9 mouse cellular contexts compared by ENCODE assay signal in the genomic region with DNA sequence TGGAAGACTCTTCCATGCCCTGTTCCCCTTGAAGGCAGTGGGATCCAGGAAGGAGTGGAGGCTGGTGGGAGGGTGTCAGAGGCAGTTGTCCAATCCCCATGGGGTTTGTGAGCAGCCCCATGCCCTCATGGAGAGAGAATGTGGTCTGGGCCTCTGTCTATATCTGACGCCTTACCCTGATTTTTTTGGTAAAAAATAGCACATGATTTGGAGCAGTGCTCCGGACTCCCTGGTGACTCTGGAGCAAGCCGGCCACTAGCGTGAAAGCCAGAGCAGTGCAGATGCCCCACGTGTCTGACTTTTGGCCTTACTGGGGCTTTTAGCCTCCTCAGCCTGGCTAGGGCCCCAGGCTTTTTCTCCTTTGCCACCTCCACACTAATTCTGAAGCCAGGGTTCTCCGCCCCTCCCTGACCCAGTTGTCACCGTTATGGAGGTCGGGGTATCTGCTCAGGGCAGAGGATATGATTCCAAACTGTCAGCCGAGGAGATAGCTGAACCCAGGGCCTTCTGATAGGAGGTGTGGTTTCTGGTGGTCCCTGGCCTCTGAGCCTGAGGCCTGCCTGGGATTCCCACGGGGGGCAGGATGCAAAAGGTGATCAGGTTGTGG. TPM values are rescaled to one million over a fixed set of nuclear protein-coding genes. Genes with fewer than 3 reads are reported as not detected.
DNase-seq lines count a peak whose midpoint lies in the region; ATAC-seq and TF ChIP-seq lines count a peak whose summit lies in the region.
"Had no signal": no experiment of that assay in that cellular context is flagged by ENCODE, and none has a peak within 500 bp of the region (broad histone marks: within the 10 kb centered on the region; RNA-seq: fewer than 3 reads in every experiment).

No protein-coding gene starts in this region.

- 29% methylated on average over 10 of the region's 10 CpGs for WGBS in kidney, postnatal 0 days
- WGBS in lung, embryonic 16.5 days = 36% methylated on average over 10 of the region's 10 CpGs

- peak overlapping the region; percentile 15 for H3K9ac ChIP-seq in kidney, postnatal 0 days (ENCODE audit: low read depth, low read length)
- H3K9ac ChIP-seq in lung, embryonic 16.5 days (ENCODE audit: low read length) = peak overlapping the region; percentile 93

- H3K9me3 ChIP-seq in kidney, postnatal 0 days (replicated peaks; ENCODE audit: low read length) = no peaks in the 10 kb centered on the region
- no peaks in the 10 kb centered on the region for H3K9me3 ChIP-seq in lung, embryonic 16.5 days (ENCODE audit: control insufficient read depth, low read length)

- H3K36me3 ChIP-seq in kidney, postnatal 0 days (ENCODE audit: insufficient read depth, low read length) = peaks cover 26% of the 10 kb centered on the region; the same call in 1 of the 2 replicates
- peaks cover 18% of the 10 kb centered on the region for H3K36me3 ChIP-seq in lung, embryonic 16.5 days (ENCODE audit: control insufficient read depth, insufficient read depth, low read length)

- TF ChIP-seq CTCF in kidney, postnatal 0 days (IDR thresholded peaks at IDR 0.05; ENCODE audit: low read depth) = no peak

- peak overlapping the region; percentile 97 for H3K4me2 ChIP-seq in kidney, postnatal 0 days (ENCODE audit: low read length)
- peak overlapping the region; percentile 96 for H3K4me2 ChIP-seq in lung, embryonic 16.5 days (ENCODE audit: low read depth, low read length)

- H3K4me3 ChIP-seq in kidney, postnatal 0 days (replicated peaks; ENCODE audit: low read depth, low read length) = peak overlapping the region; percentile 90
- H3K4me3 ChIP-seq in brown adipose tissue, adult 24 weeks (ENCODE audit: insufficient read depth, low read depth, low read length) = peak overlapping the region; percentile 93
- H3K4me3 ChIP-seq in lung, embryonic 16.5 days (ENCODE audit: low read length) = peak overlapping the region; percentile 89

- ATAC-seq in kidney, postnatal 0 days (replicated peaks; ENCODE audit: low FRiP score, low read depth) = no peak
- ATAC-seq in lung, embryonic 16.5 days (ENCODE audit: low read depth) = no peak

- no peak for DNase-seq in kidney, postnatal 0 days (ENCODE audit: low spot score)
- DNase-seq in kidney, postnatal 4 days = no peak
- DNase-seq in heart, postnatal 4 days = peak; percentile 51
- no peak for DNase-seq in urinary bladder, adult 18-20 months (ENCODE audit: low spot score in 2 of 2)
- DNase-seq in right cerebral cortex, adult 2 months (ENCODE audit: low spot score in 2 of 2) = no peak
- no peak for DNase-seq in kidney, postnatal 25 days

- no peaks in the 10 kb centered on the region for H3K27me3 ChIP-seq in kidney, postnatal 0 days (ENCODE audit: insufficient read depth, low read length)
- H3K27me3 ChIP-seq in lung, embryonic 16.5 days (ENCODE audit: control insufficient read depth, insufficient read depth, low read depth, low read length) = no peaks in the 10 kb centered on the region

- no peak overlapping the region; the same call in 1 of the 2 replicates for H3K27ac ChIP-seq in kidney, postnatal 0 days
- peak overlapping the region; percentile 91 for H3K27ac ChIP-seq in brown adipose tissue, adult 24 weeks (replicated peaks; ENCODE audit: low read depth, low read length)
- H3K27ac ChIP-seq in lung, embryonic 16.5 days (ENCODE audit: low read length) = peak overlapping the region; percentile 41; the same call in 1 of the 2 replicates

- peaks cover 47% of the 10 kb centered on the region for H3K4me1 ChIP-seq in kidney, postnatal 0 days (replicated peaks; ENCODE audit: insufficient read depth, low read length)
- H3K4me1 ChIP-seq in brown adipose tissue, adult 24 weeks (ENCODE audit: control insufficient read depth, insufficient read depth, insufficient read length, low read length) = peaks cover 33% of the 10 kb centered on the region
- peaks cover 45% of the 10 kb centered on the region for H3K4me1 ChIP-seq in lung, embryonic 16.5 days (replicated peaks; ENCODE audit: control insufficient read depth, insufficient read depth, low read length)

RNA-seq across cellular contexts. Expression of a gene that starts 3.5 kb away (rescaled TPM):
- polyA plus RNA-seq in kidney, postnatal 0 days (2015; fragmentation: Nextera tagmentation; extraction: Ambion mirVana) = 10.3 and 10.6 TPM in 2 replicates
- polyA plus RNA-seq in brown adipose tissue, adult 24 weeks (2012; ENCODE audit: insufficient read depth, insufficient read length, missing spikeins) = 70.8 and 83.5 TPM in 2 replicates
- 10 to 100 TPM; 45.3 to 46.3 TPM for total RNA-seq in heart, postnatal 4 days (2021)
- 8.2 and 8.3 TPM in 2 replicates for polyA plus RNA-seq in lung, embryonic 16.5 days (2015; fragmentation: Nextera tagmentation; extraction: Ambion mirVana)

RNA-seq across cellular contexts. Expression of a gene that starts 15.4 kb away (rescaled TPM):
- polyA plus RNA-seq in kidney, postnatal 0 days (2015; fragmentation: Nextera tagmentation; extraction: Ambion mirVana) = 13.1 and 14.5 TPM in 2 replicates
- 0.59 and 0.67 TPM in 2 replicates for polyA plus RNA-seq in brown adipose tissue, adult 24 weeks (2012; ENCODE audit: insufficient read depth, insufficient read length, missing spikeins)
- 1 to 10 TPM; 9.1 to 9.5 TPM for total RNA-seq in heart, postnatal 4 days (2021)
- polyA plus RNA-seq in lung, embryonic 16.5 days (2015; fragmentation: Nextera tagmentation; extraction: Ambion mirVana) = 13.4 and 14.0 TPM in 2 replicates

RNA-seq across cellular contexts. Expression of a gene that starts 18.2 kb away (rescaled TPM):
- polyA plus RNA-seq in kidney, postnatal 0 days (2015; fragmentation: Nextera tagmentation; extraction: Ambion mirVana) = 0.28 and 0.52 TPM in 2 replicates
- polyA plus RNA-seq in brown adipose tissue, adult 24 weeks (2012; ENCODE audit: insufficient read depth, insufficient read length, missing spikeins) = 6.5 and 6.9 TPM in 2 replicates
- total RNA-seq in heart, postnatal 4 days (2021) = 10 to 100 TPM; 67.0 to 89.1 TPM
- 1.3 and 1.4 TPM in 2 replicates for polyA plus RNA-seq in lung, embryonic 16.5 days (2015; fragmentation: Nextera tagmentation; extraction: Ambion mirVana)

RNA-seq across cellular contexts. Expression of a gene that starts 26.9 kb away (rescaled TPM):
- polyA plus RNA-seq in kidney, postnatal 0 days (2015; fragmentation: Nextera tagmentation; extraction: Ambion mirVana) = not detected in 2 replicates
- not detected in 2 replicates for polyA plus RNA-seq in brown adipose tissue, adult 24 weeks (2012; ENCODE audit: insufficient read depth, insufficient read length, missing spikeins)
- not detected for total RNA-seq in heart, postnatal 4 days (2021)
- polyA plus RNA-seq in lung, embryonic 16.5 days (2015; fragmentation: Nextera tagmentation; extraction: Ambion mirVana) = not detected in 2 replicates
- total RNA-seq: layer of hippocampus, postnatal 10 days had no signal

RNA-seq across cellular contexts. Expression of a gene that starts 46.8 kb away (rescaled TPM):
- 94.5 and 94.7 TPM in 2 replicates for polyA plus RNA-seq in kidney, postnatal 0 days (2015; fragmentation: Nextera tagmentation; extraction: Ambion mirVana)
- 224 and 274 TPM in 2 replicates for polyA plus RNA-seq in brown adipose tissue, adult 24 weeks (2012; ENCODE audit: insufficient read depth, insufficient read length, missing spikeins)
- total RNA-seq in heart, postnatal 4 days (2021) = 100 to 1,000 TPM; 178 to 200 TPM
- 37.3 and 43.3 TPM in 2 replicates for polyA plus RNA-seq in lung, embryonic 16.5 days (2015; fragmentation: Nextera tagmentation; extraction: Ambion mirVana)
